Mouse (Mus musculus) adrenal gland, postnatal 4 days (tissue): ENCODE data around the gene Isl2. TPM values are rescaled to one million over a fixed set of nuclear protein-coding genes. Genes with fewer than 3 reads are reported as not detected.
A peak's percentile ranks its signal among the peaks of the same experiment; 100 is the strongest.

Experiments
- DNase-seq, 2 experiments: peaks; one replicate each; pipeline ENCODE4 v3.0.0; 2021 to 2022; ENCODE audit warnings: low spot score in 2 of 2, mixed read lengths in 2 of 2
- long read RNA-seq, 2 experiments: library from polyadenylated mRNA; stranded (forward); transcript quantifications; one replicate each; pipeline ENCODE4 v2.0.0; 2021
- total RNA-seq, 2 experiments: library from RNA; stranded (reverse); gene quantifications; 2 replicates each; pipeline ENCODE4 v1.2.3; 2021

Gene Isl2
- not detected for total RNA-seq
- long read RNA-seq, experiment 1, result 0 reads
- long read RNA-seq, experiment 2, result 0 reads

GRCm38 (mm10) chr9:55538377-55538776, at the start of gene Isl2:
TSS of gene Isl2 (plus strand) at chr9:55538672.
- no peak for DNase-seq

- no peak for DNase-seq
Measured at GRCm38 (mm10) chr9:55507922-55508321, 30.6 kb upstream of the Isl2 start.

GRCm38 (mm10) chr9:55508701-55509100, 29.8 kb upstream of the Isl2 start:
- DNase-seq, result no peak

GRCm38 (mm10) chr9:55509731-55510130, 28.7 kb upstream of the Isl2 start:
- no peak for DNase-seq

GRCm38 (mm10) chr9:55510651-55511235, 27.7 kb upstream of the Isl2 start:
- no peak for DNase-seq

- peak; percentile 18 to 38 for DNase-seq
Measured at GRCm38 (mm10) chr9:55511521-55511993, 26.9 kb upstream of the Isl2 start.

GRCm38 (mm10) chr9:55512027-55512543, 26.4 kb upstream of the Isl2 start, which contains the start of gene Etfa:
TSS of gene Etfa (minus strand) at chr9:55512243.
- DNase-seq, result peak; percentile 86 to 91

- no peak for DNase-seq
Measured at GRCm38 (mm10) chr9:55525716-55526115, 12.8 kb upstream of the Isl2 start.

- DNase-seq, result no peak
Measured at GRCm38 (mm10) chr9:55535907-55536306, 2.6 kb upstream of the Isl2 start.

- no peak for DNase-seq
Measured at GRCm38 (mm10) chr9:55539006-55539405, 534 bp downstream of the Isl2 start.

- no peak for DNase-seq
Measured at GRCm38 (mm10) chr9:55539661-55540390, 1.4 kb downstream of the Isl2 start.

- no peak for DNase-seq
Measured at GRCm38 (mm10) chr9:55540391-55540770, 1.9 kb downstream of the Isl2 start.

GRCm38 (mm10) chr9:55540888-55541287, 2.4 kb downstream of the Isl2 start:
- peak in 1 of 2 experiments; percentile 7 for DNase-seq

- DNase-seq, result no peak
Measured at GRCm38 (mm10) chr9:55541681-55542365, 3.4 kb downstream of the Isl2 start.

- DNase-seq, result peak in 1 of 2 experiments; percentile 12
Measured at GRCm38 (mm10) chr9:55542366-55543325, 4.2 kb downstream of the Isl2 start.

- DNase-seq, result no peak
Measured at GRCm38 (mm10) chr9:55543336-55543702, 4.8 kb downstream of the Isl2 start.

GRCm38 (mm10) chr9:55543703-55544401, 5.4 kb downstream of the Isl2 start:
- peak in 1 of 2 experiments; percentile 10 for DNase-seq

GRCm38 (mm10) chr9:55544861-55545555, 6.5 kb downstream of the Isl2 start:
- peak in 1 of 2 experiments; percentile 7 for DNase-seq

GRCm38 (mm10) chr9:55545556-55546175, 7.2 kb downstream of the Isl2 start:
- DNase-seq, result no peak
